Mouse (Mus musculus) left cerebral cortex, adult 8-10 months (tissue): ENCODE measurements around the gene Capn13. TPM values are rescaled to one million over a fixed set of nuclear protein-coding genes. Genes with fewer than 3 reads are reported as not detected.

ENCODE experiments used
- DNase-seq, 2 experiments: peaks; one replicate each; pipeline ENCODE4 v3.0.0; 2022; ENCODE audit warnings: low spot score in 2 of 2
- total RNA-seq, 4 experiments: library from RNA; stranded (reverse); gene quantifications; 2 replicates each; pipeline ENCODE4 v1.2.4; 2022

Gene Capn13
- not detected for total RNA-seq

DNA sequence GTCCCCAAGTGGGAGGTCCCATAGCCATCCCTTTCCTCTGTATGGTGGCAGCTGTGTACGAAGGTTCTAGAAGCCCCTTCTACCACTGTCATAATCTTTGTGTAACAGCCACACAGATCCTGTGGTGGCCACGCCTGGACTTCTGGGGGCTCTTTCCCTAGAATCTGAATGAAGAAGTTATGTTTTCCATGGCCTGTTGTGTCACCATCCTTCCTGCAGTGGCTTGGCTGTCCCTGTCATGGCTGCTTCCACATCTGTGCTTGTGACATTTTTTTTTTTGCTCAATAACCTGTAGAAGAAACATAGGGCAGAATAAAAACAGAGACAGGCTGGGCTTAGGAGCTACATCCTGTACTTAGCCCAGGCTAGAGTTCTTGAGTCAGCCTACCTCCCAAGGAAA, at the start of gene Capn13:
TSS of gene Capn13 (minus strand) at position 5 of the 400 bp plus-strand sequence.
- no peak for DNase-seq

- no peak for DNase-seq
These were observed 48.4 kb upstream of the Capn13 start for GRCm38 (mm10) chr17:73449104-73449503.

GRCm38 (mm10) chr17:73440798-73441197, 40.1 kb upstream of the Capn13 start:
- no peak for DNase-seq

- DNase-seq = no peak
These were observed 31.9 kb upstream of the Capn13 start for GRCm38 (mm10) chr17:73432564-73433006.

- no peak for DNase-seq
These were observed 31.4 kb upstream of the Capn13 start for GRCm38 (mm10) chr17:73432058-73432457.

DNA sequence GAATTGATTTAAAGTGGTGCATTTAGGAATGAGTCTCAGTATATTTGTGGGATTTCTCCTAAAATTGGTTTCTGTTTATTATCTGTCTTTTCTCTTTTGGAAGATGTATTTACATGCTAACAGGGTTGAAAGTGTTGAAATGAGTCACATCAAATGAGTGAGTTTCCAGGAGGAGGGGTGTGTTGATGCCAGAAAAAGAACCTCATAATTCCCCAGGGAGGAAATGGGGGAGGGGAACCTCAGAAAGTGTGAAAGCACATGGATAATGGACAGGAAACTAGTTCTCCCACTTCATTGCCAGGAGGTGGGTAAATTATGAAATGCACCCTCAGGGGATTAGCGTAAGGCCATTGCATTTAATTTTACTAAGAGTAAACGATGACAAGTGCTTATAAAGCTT, 16.7 kb upstream of the Capn13 start:
- peak in 1 of 2 experiments; percentile 16 for DNase-seq

DNA sequence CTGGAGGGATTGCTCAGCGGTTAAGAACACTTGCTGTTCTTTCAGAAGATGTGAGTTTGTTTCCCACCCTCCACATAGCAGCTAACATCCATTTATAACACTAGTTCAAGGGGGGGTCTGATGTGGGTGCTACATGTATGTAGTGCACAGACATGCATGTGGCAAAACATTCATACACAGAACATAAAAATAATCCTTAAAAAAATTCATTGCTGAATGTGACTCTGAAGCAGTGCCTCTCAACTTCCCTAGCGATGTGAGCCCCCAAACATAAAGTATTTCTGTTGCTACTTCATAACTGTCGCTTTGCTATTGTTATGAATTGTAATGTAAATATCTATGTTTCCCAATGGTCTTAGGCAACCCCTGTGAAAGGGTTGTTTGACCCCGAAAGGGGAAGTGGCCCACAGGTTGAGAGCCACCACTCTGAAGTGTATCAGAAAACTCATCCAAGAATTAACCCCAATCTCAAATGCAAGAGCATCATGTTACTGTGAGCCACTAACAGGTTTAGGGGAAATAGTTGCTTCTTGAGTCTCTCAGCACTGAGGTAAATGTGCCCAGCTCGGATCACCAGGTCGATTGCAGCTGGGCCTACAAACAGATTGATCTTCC, 15.6 kb upstream of the Capn13 start:
- DNase-seq = no peak

DNA sequence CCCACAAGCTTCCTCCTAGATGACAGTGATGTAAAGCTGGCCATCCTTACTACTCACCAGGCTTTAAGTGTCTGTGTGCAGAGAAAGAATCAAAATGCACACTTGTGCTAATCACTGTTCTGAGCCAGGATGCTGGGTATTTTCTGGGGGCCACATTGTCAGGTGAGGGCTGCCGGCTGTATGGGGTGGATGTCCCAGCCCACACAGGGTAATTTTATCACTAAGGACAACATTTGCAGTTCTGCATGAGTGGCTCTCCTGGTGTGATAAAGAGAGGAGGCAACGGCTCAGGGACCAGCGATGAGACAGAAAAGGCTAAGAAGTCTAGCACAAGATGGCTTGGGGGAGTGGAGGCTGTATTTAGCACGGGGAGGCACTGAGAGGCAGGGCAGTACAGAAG, 11.2 kb upstream of the Capn13 start:
- DNase-seq = no peak

- DNase-seq = no peak
These were observed 606 bp upstream of the Capn13 start for GRCm38 (mm10) chr17:73401272-73401671.

GRCm38 (mm10) chr17:73399136-73399535, 1.5 kb downstream of the Capn13 start:
- no peak for DNase-seq

- no peak for DNase-seq
These were observed 7.3 kb downstream of the Capn13 start for GRCm38 (mm10) chr17:73393361-73393760.

DNA sequence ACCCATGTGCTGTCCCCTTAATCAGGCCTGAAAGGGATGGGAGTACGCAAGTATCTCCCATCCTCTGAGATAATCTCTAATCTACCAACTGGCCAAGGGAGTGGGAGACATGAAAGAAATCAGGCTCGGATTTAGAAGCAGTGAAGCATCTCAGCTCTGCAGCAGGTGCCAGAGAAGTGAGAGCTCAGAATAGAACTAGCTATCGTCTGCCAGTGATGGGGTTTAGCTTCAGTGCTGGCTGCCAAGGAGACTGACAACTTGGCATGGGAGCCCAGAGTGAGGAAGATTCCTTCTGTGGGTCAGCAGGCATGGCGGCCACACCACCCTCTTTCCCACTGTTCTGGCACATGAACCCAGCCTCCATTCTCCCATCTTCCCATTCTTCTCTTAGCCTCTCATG, 8.9 kb downstream of the Capn13 start:
- peak in 1 of 2 experiments; percentile 72 for DNase-seq

GRCm38 (mm10) chr17:73390191-73391089, 10.2 kb downstream of the Capn13 start:
- no peak for DNase-seq

DNA sequence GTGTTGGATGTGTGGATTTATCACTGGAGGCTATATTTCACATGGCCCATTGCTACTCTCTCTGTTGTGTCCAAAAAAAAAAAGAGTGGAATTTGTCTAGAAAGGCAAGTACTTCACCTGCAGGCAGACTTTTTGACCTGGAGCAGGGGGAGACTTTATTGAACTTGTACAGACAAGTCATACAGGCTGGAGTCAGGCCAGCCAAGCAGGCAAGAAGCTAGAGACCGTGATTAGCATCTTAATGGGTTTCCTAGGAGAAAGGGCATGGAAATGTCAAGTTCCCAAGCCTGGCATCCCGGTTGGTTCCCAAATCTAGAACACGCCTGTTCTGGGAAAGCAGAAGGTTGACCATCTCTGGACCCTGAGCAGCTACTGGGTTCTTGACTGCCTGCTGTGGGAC, 11.3 kb downstream of the Capn13 start:
- no peak for DNase-seq

DNA sequence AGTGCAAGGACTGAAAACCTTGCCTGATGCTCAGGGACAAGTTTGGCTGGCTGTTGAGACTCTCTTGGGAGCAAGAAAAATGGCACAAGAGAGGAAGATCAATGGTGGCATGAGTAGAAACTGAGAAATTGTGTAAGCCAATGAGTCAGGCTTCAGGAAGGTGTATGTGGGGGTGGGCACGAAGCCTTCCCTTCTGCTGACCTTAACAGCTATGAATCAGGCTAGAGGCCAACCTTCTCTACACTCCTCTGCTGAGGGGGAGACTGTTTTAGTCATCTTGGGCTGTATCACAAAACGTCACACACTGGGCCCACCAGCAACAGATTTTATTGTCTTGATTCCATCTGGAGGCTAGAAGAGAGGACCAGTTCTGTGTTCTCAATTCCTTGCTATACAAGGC, 14.1 kb downstream of the Capn13 start:
- DNase-seq = peak in 1 of 2 experiments; percentile 50

DNA sequence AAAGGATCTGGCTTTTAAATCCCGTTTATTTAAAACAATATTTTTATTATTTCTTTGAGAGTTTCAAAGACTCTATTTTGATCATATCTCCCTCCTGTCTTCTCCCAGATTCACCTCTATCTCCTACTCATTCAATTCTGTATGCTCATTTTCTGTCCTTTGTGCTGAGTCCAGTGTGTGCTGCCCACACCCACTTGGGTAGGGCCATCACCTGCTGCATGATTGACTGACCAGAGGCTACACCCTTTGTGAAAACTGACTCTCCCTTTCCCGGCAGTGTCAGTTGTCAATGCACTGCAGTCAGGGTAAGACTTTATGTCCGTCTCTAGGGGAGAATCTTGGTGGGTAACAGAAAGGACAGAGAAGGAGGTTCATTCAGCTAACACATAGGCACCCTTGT, 14.7 kb downstream of the Capn13 start:
- DNase-seq = no peak

DNA sequence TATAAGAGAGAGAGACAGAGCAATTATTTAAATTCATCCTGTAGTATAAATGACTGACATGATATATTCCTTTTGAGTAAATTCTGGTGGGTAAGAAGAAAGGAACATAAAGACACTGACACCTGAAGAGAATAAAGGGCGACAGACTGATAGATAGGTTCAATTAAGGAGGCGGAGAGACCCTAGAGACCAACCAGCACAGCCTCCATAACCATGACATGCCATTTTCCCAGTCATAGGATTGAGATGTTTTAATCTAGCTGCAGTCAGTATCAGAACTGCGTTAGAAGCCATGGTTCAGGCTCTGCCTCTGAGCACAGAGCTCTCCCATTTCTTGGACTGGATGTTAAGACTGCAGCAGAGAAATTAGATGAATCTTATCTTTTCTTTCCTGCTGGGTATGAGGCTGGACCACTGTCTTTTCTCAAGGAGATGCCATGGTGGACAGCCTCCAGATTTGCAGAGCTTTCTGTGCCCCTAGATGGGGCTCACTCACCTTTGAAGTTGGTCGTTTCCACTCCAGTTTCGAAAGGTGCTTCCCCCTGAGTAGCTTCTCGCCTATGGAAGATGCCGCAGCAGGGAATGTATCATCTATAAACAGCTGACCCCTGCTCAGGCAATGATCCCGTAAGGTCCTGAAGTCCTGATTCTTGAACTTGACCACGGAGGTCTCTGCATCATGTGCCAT, 18.2 kb downstream of the Capn13 start:
- no peak for DNase-seq

DNA sequence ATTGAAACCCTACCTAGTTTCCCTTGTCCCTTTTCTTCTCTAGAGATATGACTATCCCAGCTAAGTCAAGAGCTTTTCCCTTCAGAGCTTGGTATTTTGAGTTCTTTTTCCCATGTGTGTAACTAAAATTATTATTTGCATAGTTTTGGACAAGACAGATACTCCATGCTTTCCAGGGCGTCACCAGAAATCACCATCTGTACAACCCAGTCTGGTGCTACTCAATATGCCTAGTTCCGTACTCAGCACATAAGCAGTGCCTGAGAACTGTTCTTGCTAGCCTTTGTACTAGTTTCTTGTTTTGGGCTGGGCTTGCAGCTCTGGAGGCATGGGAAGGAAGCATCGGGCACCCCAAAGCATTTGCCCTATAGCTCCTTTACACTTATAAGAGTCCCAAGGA, 19.0 kb downstream of the Capn13 start:
- DNase-seq = no peak

DNA sequence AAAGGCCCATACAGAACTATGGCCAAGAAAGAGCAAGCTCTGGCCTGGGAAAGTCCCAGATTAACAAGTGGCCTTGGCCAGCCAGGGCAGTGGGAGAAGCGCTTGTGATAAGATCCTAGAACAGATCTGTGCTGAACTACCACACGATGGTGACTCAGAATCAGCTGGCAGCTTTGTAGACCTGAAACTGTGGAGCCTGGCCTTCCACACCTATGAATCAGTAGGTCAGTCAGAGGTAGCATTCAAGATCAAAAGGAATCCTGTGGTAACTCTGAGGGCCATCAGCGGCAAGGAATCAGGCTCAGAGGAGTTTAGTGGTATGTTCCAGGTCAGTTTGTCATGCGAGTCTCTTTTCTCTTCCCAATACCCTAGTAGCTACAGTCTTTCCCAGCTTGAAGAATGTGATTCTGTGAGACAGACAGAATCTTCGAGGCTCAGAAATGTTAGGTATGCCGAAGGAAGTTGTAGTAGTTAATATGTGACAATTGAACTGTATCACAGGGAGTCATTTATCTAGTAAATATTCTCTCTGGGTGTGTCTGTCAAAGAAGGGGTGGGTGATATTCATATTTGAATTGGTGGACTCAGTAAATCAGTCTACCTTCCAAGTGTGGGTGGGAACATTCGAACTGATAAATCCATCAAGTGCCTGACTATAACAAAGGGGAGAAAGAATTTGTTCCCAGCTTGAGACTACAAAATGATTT, 22.7 kb downstream of the Capn13 start:
- no peak for DNase-seq

DNA sequence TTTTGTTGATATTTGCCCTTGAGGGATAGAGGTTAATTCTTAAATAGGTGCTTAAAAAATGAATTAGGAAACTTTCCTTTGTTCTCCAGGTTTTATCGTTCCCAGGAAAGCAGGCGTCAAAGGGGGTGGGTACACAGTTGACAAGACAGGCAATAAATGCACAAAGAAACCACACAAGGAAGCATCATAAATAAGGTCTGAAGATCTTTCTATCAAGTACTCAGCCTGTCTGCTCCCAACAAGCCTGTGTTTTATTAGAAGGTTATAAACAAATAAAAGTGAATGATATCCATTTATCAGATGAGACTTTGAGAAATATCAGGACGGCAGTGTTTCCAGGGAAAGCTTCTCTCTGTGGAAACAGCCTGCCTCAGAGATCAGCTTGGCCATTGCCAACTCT, 33.3 kb downstream of the Capn13 start:
- DNase-seq = no peak

DNA sequence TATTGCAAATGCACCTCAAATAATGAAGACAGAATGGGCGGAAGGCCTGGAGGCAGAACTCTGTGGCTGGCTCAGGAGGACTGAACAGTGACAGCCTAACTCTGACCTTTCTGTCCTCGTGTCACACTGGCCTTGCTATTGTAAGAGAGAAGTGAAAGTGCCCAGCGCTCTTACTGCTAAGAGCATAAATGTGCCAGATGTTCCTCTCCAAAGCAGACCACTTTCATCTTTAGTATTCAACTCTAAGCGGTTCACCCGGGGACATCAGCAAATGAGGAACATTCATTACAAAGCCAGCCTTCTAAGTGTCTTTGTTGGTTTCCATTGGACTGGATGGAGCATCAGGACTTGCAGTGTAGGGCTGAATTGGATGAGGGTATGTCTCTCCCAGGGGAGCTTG, 39.6 kb downstream of the Capn13 start:
- DNase-seq = no peak
